Mouse (Mus musculus) adrenal gland, postnatal 10 days (tissue): ENCODE results near the gene Mbd4. TPM values are rescaled to one million over a fixed set of nuclear protein-coding genes. Genes with fewer than 3 reads are reported as not detected.

Source experiments
- DNase-seq: peaks from one replicate; pipeline ENCODE4 v3.0.0; 2021; ENCODE audit warnings: mixed read lengths
- total RNA-seq, 2 experiments: library from RNA; stranded (reverse); gene quantifications; 2 replicates each; pipeline ENCODE4 v1.2.3; 2021

Gene Mbd4
- total RNA-seq, 2 experiments from 2014 or later = 3.6 to 5.2 TPM

- DNase-seq = no peak
Observed at GRCm38 (mm10) chr6:115860027-115860556, 6.9 kb upstream of the Mbd4 start.

GRCm38 (mm10) chr6:115859258-115859657, 6.1 kb upstream of the Mbd4 start:
- no peak for DNase-seq

GRCm38 (mm10) chr6:115856361-115856745, 3.2 kb upstream of the Mbd4 start:
- no peak for DNase-seq

- no peak for DNase-seq
Observed at GRCm38 (mm10) chr6:115855733-115856360, 2.7 kb upstream of the Mbd4 start.

- DNase-seq = no peak
Observed at GRCm38 (mm10) chr6:115854432-115854831, 1.3 kb upstream of the Mbd4 start.

- no peak for DNase-seq
Observed at GRCm38 (mm10) chr6:115853985-115854384, 814 bp upstream of the Mbd4 start.

GRCm38 (mm10) chr6:115852446-115853090, 603 bp downstream of the Mbd4 start:
- DNase-seq = no peak

GRCm38 (mm10) chr6:115848598-115849304, 4.4 kb downstream of the Mbd4 start:
- no peak for DNase-seq

GRCm38 (mm10) chr6:115846640-115847411, 6.3 kb downstream of the Mbd4 start:
- DNase-seq = peak; percentile 72

- DNase-seq = no peak
Observed at GRCm38 (mm10) chr6:115845006-115845405, 8.2 kb downstream of the Mbd4 start.

GRCm38 (mm10) chr6:115838745-115839144, 14.4 kb downstream of the Mbd4 start:
- DNase-seq = no peak

- peak; percentile 80 for DNase-seq
Observed at GRCm38 (mm10) chr6:115838161-115838597, 15.0 kb downstream of the Mbd4 start, which contains the start of gene Efcab12. Gene Efcab12 (minus strand): TSS chr6:115838412.

GRCm38 (mm10) chr6:115833861-115834260, 19.3 kb downstream of the Mbd4 start:
- DNase-seq = no peak

GRCm38 (mm10) chr6:115832152-115832850, 20.9 kb downstream of the Mbd4 start:
- no peak for DNase-seq

GRCm38 (mm10) chr6:115830779-115831601, 22.2 kb downstream of the Mbd4 start:
- DNase-seq = no peak

- peak; percentile 79 for DNase-seq
Observed at GRCm38 (mm10) chr6:115823850-115824464, 29.2 kb downstream of the Mbd4 start.

- no peak for DNase-seq
Observed at GRCm38 (mm10) chr6:115821216-115821993, 31.8 kb downstream of the Mbd4 start.

- DNase-seq = no peak
Observed at GRCm38 (mm10) chr6:115818129-115818528, 35.0 kb downstream of the Mbd4 start.

- DNase-seq = no peak
Observed at GRCm38 (mm10) chr6:115815041-115815440, 38.1 kb downstream of the Mbd4 start.
